Mouse (Mus musculus) megakaryocyte, embryonic 14.5 days (primary cell): ENCODE measurements around the gene Arpc2.

Experiments used
- FLI1 ChIP-seq: IDR thresholded peaks from 2 replicates; pipeline ENCODE4 v1.6.1; 2012; ENCODE audit warnings: low read length, inconsistent platforms, mixed read lengths
- GATA1 ChIP-seq: IDR thresholded peaks from 3 replicates; pipeline ENCODE4 v1.6.1; 2012; ENCODE audit warnings: mixed read lengths, low read length, inconsistent platforms, borderline replicate concordance

- TF ChIP-seq GATA1 (no peak), FLI1 (no peak)
Measured at GRCm38 (mm10) chr1:74302835-74303234, 67.0 kb downstream of the Arpc2 start.
